Mouse (Mus musculus): ENCODE data around the gene Gadd45b. TPM values are rescaled to one million over a fixed set of nuclear protein-coding genes. Genes with fewer than 3 reads are reported as not detected.

Gadd45b gene
- total and polyA plus RNA-seq, 2 experiments from 2014 or later = 5.0 to 7.3 TPM

- Histone ChIP-seq H3K4me3 (ENCODE audit: low read depth, low read length) (peak overlapping the region; percentile 48), H3K9ac (replicated peaks; ENCODE audit: low read length, poor library complexity, severe bottlenecking) (peak overlapping the region; percentile 66), H3K27me3 (ENCODE audit: insufficient read depth, low read length) (peaks cover 23% of the 10 kb centered on the region), H3K4me1 (ENCODE audit: insufficient read depth, low read length) (peaks cover 11% of the 10 kb centered on the region; the same call in 1 of the 2 replicates), H3K9me3 (ENCODE audit: low read length) (no peaks in the 10 kb centered on the region), H3K36me3 (ENCODE audit: insufficient read depth, low read length) (no peaks in the 10 kb centered on the region), H3K27ac (ENCODE audit: low read depth, low read length) (0 out of 2 replicates have a peak overlapping the region, but pooled peaks have one; percentile 44), H3K4me2 (ENCODE audit: low read depth, low read length, poor library complexity, severe bottlenecking) (peak overlapping the region; percentile 87)
- ATAC-seq (ENCODE audit: low FRiP score) (peak; percentile 28; the same call in 1 of the 2 replicates), DNase-seq (ENCODE audit: low spot score) (peak; percentile 88)
- WGBS = under 1% methylated on average over 47 of the region's 48 CpGs
- TF ChIP-seq CTCF (IDR thresholded peaks at IDR 0.05) = peak; percentile 93
Observed at GRCm38 (mm10) chr10:80928586-80929298, 1.1 kb upstream of the Gadd45b start.

- WGBS = under 1% methylated on average over 42 of the region's 45 CpGs
- DNase-seq (ENCODE audit: low spot score) = no peak
- Histone ChIP-seq H3K4me3 (ENCODE audit: low read depth, low read length) (peak overlapping the region; percentile 48), H3K9me3 (ENCODE audit: low read length) (no peaks in the 10 kb centered on the region), H3K9ac (replicated peaks; ENCODE audit: low read length, poor library complexity, severe bottlenecking) (peak overlapping the region; percentile 40; the same call in 1 of the 2 replicates), H3K27ac (ENCODE audit: low read depth, low read length) (no peak overlapping the region), H3K36me3 (ENCODE audit: insufficient read depth, low read length) (no peaks in the 10 kb centered on the region), H3K4me2 (ENCODE audit: low read depth, low read length, poor library complexity, severe bottlenecking) (peak overlapping the region; percentile 87), H3K27me3 (ENCODE audit: insufficient read depth, low read length) (peaks cover 38% of the 10 kb centered on the region), H3K4me1 (ENCODE audit: insufficient read depth, low read length) (peaks cover 11% of the 10 kb centered on the region; the same call in 1 of the 2 replicates)
- ATAC-seq (ENCODE audit: low FRiP score) = no peak
- no peak for TF ChIP-seq CTCF (IDR thresholded peaks at IDR 0.05)
Observed at GRCm38 (mm10) chr10:80930361-80931152, 684 bp downstream of the Gadd45b start.

DNA sequence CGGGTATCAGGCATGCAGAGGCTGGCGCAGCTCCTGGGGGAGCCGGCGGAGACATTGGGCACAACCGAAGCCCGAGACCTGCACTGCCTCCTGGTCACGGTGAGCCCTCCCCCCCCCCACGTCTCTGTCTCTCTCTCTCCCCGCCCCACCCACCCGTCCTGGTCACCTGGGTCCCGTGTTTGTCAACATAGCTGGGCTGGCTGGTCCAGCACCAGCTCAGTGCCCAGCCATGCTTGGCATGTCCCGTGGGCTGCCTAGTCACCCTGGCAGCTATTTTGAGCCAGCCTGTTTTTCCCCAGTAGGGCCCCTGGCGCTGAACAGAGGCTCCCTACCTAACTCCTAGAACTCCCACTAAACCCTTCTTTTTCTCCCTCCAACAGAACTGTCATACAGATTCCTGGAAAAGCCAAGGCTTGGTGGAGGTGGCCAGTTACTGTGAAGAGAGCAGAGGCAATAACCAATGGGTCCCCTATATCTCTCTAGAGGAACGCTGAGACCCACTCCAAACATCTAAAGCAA is 1.3 kb downstream of the Gadd45b start:
- peaks cover 14% of the 10 kb centered on the region for H3K4me1 ChIP-seq (ENCODE audit: insufficient read depth, low read length)

DNA sequence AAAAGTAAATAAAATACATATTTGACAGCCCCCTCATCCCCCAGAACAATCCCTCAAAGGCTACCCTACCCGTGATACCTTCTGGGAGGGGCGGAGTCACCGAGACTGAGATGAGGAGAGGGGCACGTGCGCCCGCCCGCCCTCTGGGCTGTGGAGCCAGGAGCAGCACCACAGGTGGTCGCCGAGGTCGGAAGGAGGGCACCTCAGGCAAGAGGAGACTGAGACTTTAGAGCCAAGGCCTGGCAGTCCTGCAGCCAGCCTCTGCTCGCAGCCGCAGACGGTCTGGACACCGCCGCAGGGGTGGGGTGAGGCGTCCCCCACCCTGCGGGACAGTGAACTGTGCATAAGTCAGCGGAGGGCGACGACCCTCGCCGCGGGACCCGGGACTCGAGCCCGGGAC is 1.8 kb downstream of the Gadd45b start:
- no peak for ATAC-seq (ENCODE audit: low FRiP score)
- no peak for DNase-seq (ENCODE audit: low spot score)
- no peak overlapping the region for H3K9ac ChIP-seq (replicated peaks; ENCODE audit: low read length, poor library complexity, severe bottlenecking)
- peak overlapping the region; percentile 48; the same call in 1 of the 2 replicates for H3K4me3 ChIP-seq (ENCODE audit: low read depth, low read length)
- H3K4me1 ChIP-seq (ENCODE audit: insufficient read depth, low read length) = peaks cover 19% of the 10 kb centered on the region
- peaks cover 48% of the 10 kb centered on the region for H3K27me3 ChIP-seq (ENCODE audit: insufficient read depth, low read length)
- no peak for TF ChIP-seq CTCF (IDR thresholded peaks at IDR 0.05)
- under 1% methylated on average over 26 of the region's 26 CpGs for WGBS
- no peaks in the 10 kb centered on the region for H3K9me3 ChIP-seq (ENCODE audit: low read length)
- no peak overlapping the region for H3K27ac ChIP-seq (ENCODE audit: low read depth, low read length)
- no peaks in the 10 kb centered on the region for H3K36me3 ChIP-seq (ENCODE audit: insufficient read depth, low read length)
- peak overlapping the region; percentile 87 for H3K4me2 ChIP-seq (ENCODE audit: low read depth, low read length, poor library complexity, severe bottlenecking)

More for the DNA sequence above, 1.3 kb downstream of the Gadd45b start:
- Histone ChIP-seq H3K9me3 (ENCODE audit: low read length) (no peaks in the 10 kb centered on the region), H3K4me3 (ENCODE audit: low read depth, low read length) (peak overlapping the region; percentile 48), H3K27me3 (ENCODE audit: insufficient read depth, low read length) (peaks cover 44% of the 10 kb centered on the region), H3K27ac (ENCODE audit: low read depth, low read length) (no peak overlapping the region), H3K36me3 (ENCODE audit: insufficient read depth, low read length) (no peaks in the 10 kb centered on the region), H3K4me2 (ENCODE audit: low read depth, low read length, poor library complexity, severe bottlenecking) (peak overlapping the region; percentile 87), H3K9ac (replicated peaks; ENCODE audit: low read length, poor library complexity, severe bottlenecking) (no peak overlapping the region)
- DNase-seq (ENCODE audit: low spot score) = peak; percentile 53
- TF ChIP-seq CTCF (IDR thresholded peaks at IDR 0.05) = no peak
- no peak for ATAC-seq (ENCODE audit: low FRiP score)
- 3% methylated on average over 14 of the region's 14 CpGs for WGBS

DNA sequence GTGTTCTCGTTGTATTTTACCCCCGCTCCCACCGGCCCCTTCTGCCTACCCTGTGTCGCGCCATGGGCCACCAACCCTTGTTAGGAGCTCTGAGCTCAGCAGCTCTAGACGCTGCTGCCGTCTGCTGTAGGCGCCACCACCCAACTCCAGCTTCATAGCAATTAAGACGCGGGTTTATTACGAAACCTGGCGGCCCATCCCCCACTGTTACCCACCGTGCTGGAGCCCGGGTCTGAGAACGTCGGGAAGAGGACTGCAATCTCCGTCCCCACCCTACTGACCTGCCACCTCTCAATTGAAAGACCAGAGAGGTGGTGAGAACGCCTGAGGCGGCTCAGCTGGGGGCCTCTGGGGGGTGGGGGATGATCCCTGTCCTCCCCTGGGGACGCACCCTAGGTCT is 2.3 kb downstream of the Gadd45b start:
- no peak for DNase-seq (ENCODE audit: low spot score)

More for the DNA sequence above, 2.3 kb downstream of the Gadd45b start:
- peak overlapping the region; percentile 48; the same call in 1 of the 2 replicates for H3K4me3 ChIP-seq (ENCODE audit: low read depth, low read length)
- TF ChIP-seq CTCF (IDR thresholded peaks at IDR 0.05) = no peak
- no peak for ATAC-seq (ENCODE audit: low FRiP score)
- H3K9ac ChIP-seq (replicated peaks; ENCODE audit: low read length, poor library complexity, severe bottlenecking) = no peak overlapping the region
- no peak overlapping the region for H3K27ac ChIP-seq (ENCODE audit: low read depth, low read length)
- H3K27me3 ChIP-seq (ENCODE audit: insufficient read depth, low read length) = peaks cover 52% of the 10 kb centered on the region
- H3K36me3 ChIP-seq (ENCODE audit: insufficient read depth, low read length) = no peaks in the 10 kb centered on the region
- no peaks in the 10 kb centered on the region for H3K9me3 ChIP-seq (ENCODE audit: low read length)
- peaks cover 19% of the 10 kb centered on the region for H3K4me1 ChIP-seq (ENCODE audit: insufficient read depth, low read length)
- WGBS = under 1% methylated on average over 20 of the region's 20 CpGs
- H3K4me2 ChIP-seq (ENCODE audit: low read depth, low read length, poor library complexity, severe bottlenecking) = peak overlapping the region; percentile 87; the same call in 1 of the 2 replicates

Measured in midbrain, postnatal 0 days (tissue).